Comparison of ENCODE assay signal across 19 mouse cellular contexts in genomic region chr9:98146901-98147300, GRCm38 (mm10).
DNase-seq lines count a peak whose midpoint lies in the region; ATAC-seq and TF ChIP-seq lines count a peak whose summit lies in the region.
"Had no signal": no experiment of that assay in that cellular context is flagged by ENCODE, and none has a peak within 500 bp of the region (broad histone marks: within the 10 kb centered on the region; RNA-seq: fewer than 3 reads in every experiment).

No protein-coding gene starts in this region.

- H3K4me3 ChIP-seq in hindbrain, postnatal 0 days (ENCODE audit: low read length), result no peak overlapping the region
- H3K4me3 ChIP-seq in hindbrain, embryonic 10.5 days, result no peak overlapping the region
- H3K4me3 ChIP-seq in lung, embryonic 14.5 days (ENCODE audit: low read depth, low read length), result no peak overlapping the region
- H3K4me3 ChIP-seq in lung, postnatal 0 days (ENCODE audit: low read depth, low read length), result no peak overlapping the region
- H3K4me3 ChIP-seq: embryonic facial prominence, embryonic 13.5 days; forebrain, embryonic 13.5 days; forebrain, embryonic 15.5 days had no signal

- H3K27me3 ChIP-seq in hindbrain, postnatal 0 days (ENCODE audit: insufficient read depth, low read length), result no peaks in the 10 kb centered on the region
- no peaks in the 10 kb centered on the region for H3K27me3 ChIP-seq in hindbrain, embryonic 10.5 days (ENCODE audit: insufficient read depth, poor library complexity, severe bottlenecking)
- no peaks in the 10 kb centered on the region for H3K27me3 ChIP-seq in lung, embryonic 14.5 days (ENCODE audit: insufficient read depth, low read length)
- H3K27me3 ChIP-seq in lung, postnatal 0 days (replicated peaks; ENCODE audit: insufficient read depth, low read length), result no peaks in the 10 kb centered on the region
- H3K27me3 ChIP-seq: embryonic facial prominence, embryonic 13.5 days; forebrain, embryonic 13.5 days; forebrain, embryonic 15.5 days had no signal

- no peak overlapping the region for H3K9ac ChIP-seq in hindbrain, postnatal 0 days (replicated peaks; ENCODE audit: low read length)
- H3K9ac ChIP-seq in lung, embryonic 14.5 days, result no peak overlapping the region
- no peak overlapping the region for H3K9ac ChIP-seq in lung, postnatal 0 days (replicated peaks; ENCODE audit: low read depth)
- H3K9ac ChIP-seq: embryonic facial prominence, embryonic 13.5 days; forebrain, embryonic 13.5 days; forebrain, embryonic 15.5 days; forebrain, postnatal 0 days had no signal

- H3K4me2 ChIP-seq in hindbrain, postnatal 0 days (ENCODE audit: low read depth, low read length), result no peak overlapping the region
- no peak overlapping the region for H3K4me2 ChIP-seq in lung, embryonic 14.5 days
- no peak overlapping the region for H3K4me2 ChIP-seq in lung, postnatal 0 days (replicated peaks; ENCODE audit: low read depth, low read length)
- H3K4me2 ChIP-seq: embryonic facial prominence, embryonic 13.5 days; forebrain, embryonic 13.5 days; forebrain, embryonic 15.5 days had no signal

- ATAC-seq in hindbrain, postnatal 0 days, result no peak
- ATAC-seq in lung, embryonic 14.5 days (ENCODE audit: insufficient read depth), result no peak
- ATAC-seq in lung, postnatal 0 days, result no peak
- ATAC-seq: activated CD4-positive, CD25-positive, alpha-beta regulatory T cell, adult 4 months; forebrain, embryonic 13.5 days; forebrain, embryonic 15.5 days; forebrain, postnatal 0 days; Patski had no signal

- no peak overlapping the region for H3K27ac ChIP-seq in hindbrain, postnatal 0 days
- no peak overlapping the region for H3K27ac ChIP-seq in hindbrain, embryonic 10.5 days
- no peak overlapping the region for H3K27ac ChIP-seq in lung, embryonic 14.5 days (ENCODE audit: low read depth)
- no peak overlapping the region for H3K27ac ChIP-seq in lung, postnatal 0 days (ENCODE audit: low read length)
- H3K27ac ChIP-seq: embryonic facial prominence, embryonic 13.5 days; forebrain, embryonic 13.5 days; forebrain, embryonic 15.5 days had no signal

- H3K9me3 ChIP-seq in hindbrain, postnatal 0 days (ENCODE audit: low read length), result no peaks in the 10 kb centered on the region
- H3K9me3 ChIP-seq in hindbrain, embryonic 10.5 days, result no peaks in the 10 kb centered on the region
- no peaks in the 10 kb centered on the region for H3K9me3 ChIP-seq in lung, embryonic 14.5 days (ENCODE audit: low read depth, low read length)
- H3K9me3 ChIP-seq in lung, postnatal 0 days (ENCODE audit: low read length), result no peaks in the 10 kb centered on the region
- H3K9me3 ChIP-seq: embryonic facial prominence, embryonic 13.5 days; forebrain, embryonic 13.5 days; forebrain, embryonic 15.5 days had no signal

- H3K4me1 ChIP-seq in hindbrain, postnatal 0 days (ENCODE audit: insufficient read depth, low read length), result no peaks in the 10 kb centered on the region
- no peaks in the 10 kb centered on the region for H3K4me1 ChIP-seq in hindbrain, embryonic 10.5 days (replicated peaks)
- H3K4me1 ChIP-seq in lung, embryonic 14.5 days (ENCODE audit: insufficient read depth), result no peaks in the 10 kb centered on the region
- no peaks in the 10 kb centered on the region for H3K4me1 ChIP-seq in lung, postnatal 0 days (ENCODE audit: insufficient read depth, low read depth, low read length)
- H3K4me1 ChIP-seq: embryonic facial prominence, embryonic 13.5 days; forebrain, embryonic 15.5 days had no signal

- peak; percentile 26 for DNase-seq in hindbrain, postnatal 0 days (ENCODE audit: low spot score)
- no peak for DNase-seq in hindbrain, embryonic 10.5 days (ENCODE audit: low spot score)
- DNase-seq in lung, embryonic 14.5 days, result peak; percentile 64
- no peak for DNase-seq in lung, postnatal 0 days (ENCODE audit: low spot score)
- no peak for DNase-seq in right cerebral cortex, postnatal 36 days (ENCODE audit: low spot score in 2 of 2)
- DNase-seq: adrenal gland, adult 8-10 months; adrenal gland, postnatal 14 days; adrenal gland, postnatal 36 days; cerebellum, adult 11-12 months; cerebellum, adult 2 months; cerebellum, adult 9-10 months; cerebellum, postnatal 10 days; cerebellum, postnatal 25 days; forebrain, postnatal 0 days had no signal

- no peaks in the 10 kb centered on the region for H3K36me3 ChIP-seq in hindbrain, postnatal 0 days (ENCODE audit: insufficient read depth, low read length)
- no peaks in the 10 kb centered on the region for H3K36me3 ChIP-seq in hindbrain, embryonic 10.5 days
- no peaks in the 10 kb centered on the region for H3K36me3 ChIP-seq in lung, embryonic 14.5 days (ENCODE audit: insufficient read depth)
- no peaks in the 10 kb centered on the region for H3K36me3 ChIP-seq in lung, postnatal 0 days (ENCODE audit: insufficient read depth, low read length)
- H3K36me3 ChIP-seq: embryonic facial prominence, embryonic 13.5 days; forebrain, embryonic 15.5 days had no signal

- WGBS in hindbrain, postnatal 0 days, result 76% methylated on average over 5 of the region's 5 CpGs
- 90% methylated on average over 5 of the region's 5 CpGs for WGBS in hindbrain, embryonic 10.5 days
- WGBS in lung, embryonic 14.5 days, result 54% methylated on average over 5 of the region's 5 CpGs
- WGBS in lung, postnatal 0 days, result 60% methylated on average over 5 of the region's 5 CpGs

- no peak for TF ChIP-seq CTCF in hindbrain, postnatal 0 days (IDR thresholded peaks at IDR 0.05; ENCODE audit: low read depth)
- TF ChIP-seq CTCF in lung, embryonic 14.5 days (IDR thresholded peaks at IDR 0.05; ENCODE audit: low read depth), result no peak
- no peak for TF ChIP-seq CTCF in lung, postnatal 0 days (IDR thresholded peaks at IDR 0.05)

- TF ChIP-seq EP300 in lung, postnatal 0 days (IDR thresholded peaks at IDR 0.05), result no peak

Comparison
In these comparisons a context has a peak if more than half of its experiments do, and no peak if none do; other contexts are left out.
1. DNase-seq: peak in hindbrain, postnatal 0 days (single experiment) and lung, embryonic 14.5 days (single experiment); none in hindbrain, embryonic 10.5 days (single experiment), lung, postnatal 0 days (single experiment) and right cerebral cortex, postnatal 36 days (0 of 2).